Mouse (Mus musculus) midbrain, embryonic 11.5 days (tissue): ENCODE results near the gene Epor. TPM values are rescaled to one million over a fixed set of nuclear protein-coding genes. Genes with fewer than 3 reads are reported as not detected.

ENCODE experiments used
- ATAC-seq: fragments of 200-750 bp; cut with Nextera tagmentation; 2 replicates; pipeline ENCODE4 v1.8.0; 2017; ENCODE audit warnings: moderate TSS enrichment, moderate library complexity; ENCODE audit not compliant: low FRiP score
- DNase-seq: peaks from one replicate; pipeline ENCODE4 v3.0.0; 2015; ENCODE audit warnings: low spot score; ENCODE audit errors: missing footprints
- H3K27ac ChIP-seq: fragments of 300-500 bp; sonication (generic); 2 replicates; pipeline ENCODE4 v1.5.1; 2014; ENCODE audit warnings: low read depth, low read length
- H3K27me3 ChIP-seq: fragments of 300-500 bp; sonication (generic); 2 replicates; pipeline ENCODE4 v1.6.1; 2014; ENCODE audit warnings: mild to moderate bottlenecking, low read length, moderate library complexity, mixed read lengths; ENCODE audit not compliant: control insufficient read depth, insufficient read depth
- H3K36me3 ChIP-seq: fragments of 300-500 bp; sonication (generic); 2 replicates; pipeline ENCODE4 v1.6.1; 2014; ENCODE audit warnings: mild to moderate bottlenecking, low read length, moderate library complexity, mixed read lengths; ENCODE audit not compliant: control insufficient read depth, insufficient read depth
- H3K4me1 ChIP-seq: fragments of 300-500 bp; sonication (generic); 2 replicates; pipeline ENCODE4 v1.6.1; 2014; ENCODE audit warnings: low read length; ENCODE audit not compliant: control insufficient read depth, insufficient read depth
- H3K4me2 ChIP-seq: fragments of 300-500 bp; sonication (generic); 2 replicates; pipeline ENCODE4 v1.6.1; 2014; ENCODE audit warnings: mild to moderate bottlenecking, moderate library complexity
- H3K4me3 ChIP-seq: fragments of 300-500 bp; sonication (generic); 2 replicates; pipeline ENCODE4 v1.5.1; 2014; ENCODE audit warnings: low read depth, low read length
- H3K9ac ChIP-seq: fragments of 300-500 bp; sonication (generic); 2 replicates; pipeline ENCODE4 v1.6.1; 2014; ENCODE audit warnings: low read length
- H3K9me3 ChIP-seq: fragments of 300-500 bp; sonication (generic); 2 replicates; pipeline ENCODE4 v1.6.1; 2016; ENCODE audit warnings: low read length; ENCODE audit not compliant: control insufficient read depth
- WGBS: fragments of 180-500 bp; shearing (Covaris S2); extraction: QIAGEN DNeasy Blood & Tissue Kit; methylation state at CpG from one replicate; pipeline ENCODE4 v1.1.7; 2014; 5-methylcytosine and 5-hydroxymethylcytosine counted together
- polyA plus RNA-seq: library from polyadenylated mRNA; unstranded; fragments of >200 nt; fragmentation: Nextera tagmentation; extraction: Ambion mirVana; gene quantifications from 2 replicates; pipeline ENCODE4 v1.2.1, GENCODE M21; 2014

Gene Epor
- polyA plus RNA-seq: 3.4 and 5.2 TPM in 2 replicates

GRCm38 (mm10) chr9:21963417-21963816 lies at the start of gene Epor:
Gene Epor (minus strand): TSS chr9:21963506.
- Histone ChIP-seq H3K27me3 (peaks cover 45% of the 10 kb centered on the region), H3K9ac (peak within 1 kb of the TSS; percentile 41), H3K4me3 (peak within 1 kb of the TSS; percentile 33), H3K4me2 (peak within 1 kb of the TSS; percentile 60), H3K4me1 (peaks cover 27% of the 10 kb centered on the region), H3K36me3 (no peaks in the 10 kb centered on the region), H3K27ac (peak within 1 kb of the TSS; percentile 25; the same call in 1 of the 2 replicates), H3K9me3 (no peaks in the 10 kb centered on the region)
- 13% methylated on average over 8 of the region's 8 CpGs for WGBS
- DNase-seq (peak; percentile 90), ATAC-seq (peak; percentile 47)

GRCm38 (mm10) chr9:22012731-22013130 lies 49.4 kb upstream of the Epor start:
- Histone ChIP-seq H3K36me3 (peaks cover 39% of the 10 kb centered on the region), H3K4me3 (no peak overlapping the region), H3K9me3 (no peaks in the 10 kb centered on the region), H3K4me2 (no peak overlapping the region), H3K27ac (no peak overlapping the region), H3K4me1 (no peaks in the 10 kb centered on the region; the same call in 1 of the 2 replicates), H3K27me3 (no peaks in the 10 kb centered on the region), H3K9ac (no peak overlapping the region)
- DNase-seq (peak; percentile 83), ATAC-seq (peak; percentile 22; the same call in 1 of the 2 replicates)
- 91% methylated on average over 13 of the region's 13 CpGs for WGBS

GRCm38 (mm10) chr9:22011055-22011454 lies 47.7 kb upstream of the Epor start:
- H3K27me3 ChIP-seq: no peaks in the 10 kb centered on the region
- H3K9ac ChIP-seq: no peak overlapping the region
- 84% methylated on average over 5 of the region's 5 CpGs for WGBS
- H3K36me3 ChIP-seq: peaks cover 39% of the 10 kb centered on the region
- H3K27ac ChIP-seq: no peak overlapping the region
- DNase-seq (peak; percentile 75), ATAC-seq (no peak)
- no peaks in the 10 kb centered on the region for H3K4me1 ChIP-seq
- H3K4me2 ChIP-seq: no peak overlapping the region
- H3K9me3 ChIP-seq: no peaks in the 10 kb centered on the region
- no peak overlapping the region for H3K4me3 ChIP-seq

- H3K36me3 ChIP-seq: peaks cover 3% of the 10 kb centered on the region; the same call in 1 of the 2 replicates
- no peak overlapping the region for H3K9ac ChIP-seq
- no peak for ATAC-seq
- H3K27ac ChIP-seq: no peak overlapping the region
- 91% methylated on average over 12 of the region's 12 CpGs for WGBS
- no peaks in the 10 kb centered on the region for H3K9me3 ChIP-seq
- peaks cover 21% of the 10 kb centered on the region for H3K4me1 ChIP-seq
- H3K4me3 ChIP-seq: no peak overlapping the region
- DNase-seq: no peak
- no peaks in the 10 kb centered on the region for H3K27me3 ChIP-seq
- H3K4me2 ChIP-seq: no peak overlapping the region
Measured at GRCm38 (mm10) chr9:22004546-22004945, 41.2 kb upstream of the Epor start.

GRCm38 (mm10) chr9:22003163-22003554 lies 39.9 kb upstream of the Epor start:
- Histone ChIP-seq H3K9ac (peak overlapping the region; percentile 68), H3K4me3 (peak overlapping the region; percentile 78), H3K4me1 (peaks cover 21% of the 10 kb centered on the region), H3K4me2 (peak overlapping the region; percentile 94), H3K27me3 (no peaks in the 10 kb centered on the region), H3K9me3 (no peaks in the 10 kb centered on the region), H3K36me3 (no peaks in the 10 kb centered on the region), H3K27ac (no peak overlapping the region)
- no peak; the same call in 1 of the 2 replicates for ATAC-seq
- no peak for DNase-seq
- WGBS: 1% methylated on average over 18 of the region's 18 CpGs

GRCm38 (mm10) chr9:22002194-22003162 lies 39.2 kb upstream of the Epor start, which contains the start of the genes Ccdc151 and Prkcsh:
Gene Ccdc151 (minus strand): TSS chr9:22002634.
Gene Prkcsh (plus strand): TSS chr9:22002806.
- Histone ChIP-seq H3K9me3 (no peaks in the 10 kb centered on the region), H3K9ac (peak within 1 kb of the TSS; percentile 68), H3K27ac (peak within 1 kb of the TSS; percentile 64), H3K4me1 (peaks cover 21% of the 10 kb centered on the region), H3K27me3 (no peaks in the 10 kb centered on the region), H3K4me2 (peak within 1 kb of the TSS; percentile 94), H3K36me3 (no peaks in the 10 kb centered on the region), H3K4me3 (peak within 1 kb of the TSS; percentile 78)
- ATAC-seq (peak; percentile 98), DNase-seq (peak; percentile 100)
- WGBS: 4% methylated on average over 57 of the region's 57 CpGs

GRCm38 (mm10) chr9:22001633-22002032 lies 38.3 kb upstream of the Epor start:
- Histone ChIP-seq H3K27ac (no peak overlapping the region), H3K36me3 (no peaks in the 10 kb centered on the region), H3K27me3 (no peaks in the 10 kb centered on the region), H3K9ac (no peak overlapping the region), H3K4me1 (peaks cover 21% of the 10 kb centered on the region), H3K4me2 (peak overlapping the region; percentile 57), H3K4me3 (no peak overlapping the region), H3K9me3 (no peaks in the 10 kb centered on the region)
- ATAC-seq: no peak
- 87% methylated on average over 4 of the region's 4 CpGs for WGBS
- peak; percentile 82 for DNase-seq

GRCm38 (mm10) chr9:22000296-22000695 lies 37.0 kb upstream of the Epor start:
- Histone ChIP-seq H3K9me3 (no peaks in the 10 kb centered on the region), H3K36me3 (no peaks in the 10 kb centered on the region), H3K9ac (no peak overlapping the region), H3K4me2 (no peak overlapping the region), H3K27me3 (no peaks in the 10 kb centered on the region), H3K27ac (no peak overlapping the region), H3K4me1 (peaks cover 21% of the 10 kb centered on the region), H3K4me3 (no peak overlapping the region)
- WGBS: 90% methylated on average over 6 of the region's 6 CpGs
- ATAC-seq (no peak), DNase-seq (no peak)
